Mouse (Mus musculus): Measurements from ENCODE around the gene Ank3. TPM values are rescaled to one million over a fixed set of nuclear protein-coding genes. Genes with fewer than 3 reads are reported as not detected.

Gene Ank3
- polyA plus RNA-seq, 1 experiment from 2014 or later: 70.0 TPM

DNA sequence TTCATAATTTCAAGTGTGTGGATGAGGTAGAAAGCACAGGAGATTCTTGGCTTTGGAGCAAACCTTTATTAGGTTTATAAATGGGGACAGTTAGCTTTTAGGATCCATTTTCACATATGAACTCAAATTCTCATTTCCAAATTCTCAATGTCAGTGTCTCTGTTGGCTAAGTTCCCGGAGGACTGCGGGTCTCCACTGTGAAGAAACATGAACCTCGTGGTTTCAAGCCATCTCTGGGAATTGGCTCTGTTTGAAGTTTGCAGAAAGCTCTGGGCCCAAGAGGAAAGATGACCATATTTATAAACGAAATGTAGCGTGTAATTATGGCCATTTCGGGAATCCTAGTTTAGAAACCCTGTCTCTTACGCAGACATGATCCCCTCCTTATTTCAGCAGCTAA, 32.5 kb downstream of the Ank3 start:
- no peak overlapping the region for H3K4me3 ChIP-seq (ENCODE audit: low read depth, low read length)
- ATAC-seq (ENCODE audit: insufficient read depth, low FRiP score, low TSS enrichment): no peak
- 88% methylated on average over 7 of the region's 7 CpGs for WGBS
- H3K4me2 ChIP-seq (ENCODE audit: low read depth): no peak overlapping the region
- no peaks in the 10 kb centered on the region for H3K36me3 ChIP-seq (ENCODE audit: control insufficient read depth, insufficient read depth, low read length)
- no peaks in the 10 kb centered on the region for H3K27me3 ChIP-seq (ENCODE audit: control insufficient read depth, insufficient read depth, low read length)
- H3K9me3 ChIP-seq (ENCODE audit: control insufficient read depth, low read length): no peaks in the 10 kb centered on the region
- no peaks in the 10 kb centered on the region for H3K4me1 ChIP-seq (ENCODE audit: control insufficient read depth, insufficient read depth, low read length)
- DNase-seq (ENCODE audit: low spot score): no peak
- H3K9ac ChIP-seq (ENCODE audit: low read length): no peak overlapping the region
- no peak overlapping the region for H3K27ac ChIP-seq (ENCODE audit: low read depth, low read length)

DNA sequence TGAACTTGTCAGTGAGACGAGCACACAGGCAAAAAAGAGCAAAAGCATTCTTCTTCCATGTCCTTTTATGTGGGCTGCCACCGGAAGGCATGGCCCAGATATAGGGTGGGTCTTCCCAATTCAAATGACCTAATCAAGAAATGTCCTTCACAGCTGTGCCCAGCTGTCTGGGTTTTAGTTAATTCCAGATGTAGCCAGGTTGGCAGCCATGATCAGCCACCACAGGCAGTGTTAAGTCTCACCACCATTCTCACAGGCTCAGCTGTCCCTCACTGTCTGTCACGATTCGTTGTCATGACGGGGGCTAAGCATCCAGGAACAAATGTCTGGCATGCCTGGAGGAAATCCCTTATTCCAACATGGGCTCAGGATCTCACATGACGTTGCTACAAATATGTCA, 36.6 kb downstream of the Ank3 start:
- H3K4me2 ChIP-seq (ENCODE audit: low read depth): no peak overlapping the region
- no peaks in the 10 kb centered on the region for H3K36me3 ChIP-seq (ENCODE audit: control insufficient read depth, insufficient read depth, low read length)
- H3K27ac ChIP-seq (ENCODE audit: low read depth, low read length): no peak overlapping the region
- no peak overlapping the region for H3K4me3 ChIP-seq (ENCODE audit: low read depth, low read length)
- DNase-seq (ENCODE audit: low spot score): no peak
- 88% methylated on average over 6 of the region's 6 CpGs for WGBS
- no peaks in the 10 kb centered on the region for H3K9me3 ChIP-seq (ENCODE audit: control insufficient read depth, low read length)
- H3K9ac ChIP-seq (ENCODE audit: low read length): no peak overlapping the region
- ATAC-seq (ENCODE audit: insufficient read depth, low FRiP score, low TSS enrichment): no peak
- no peaks in the 10 kb centered on the region for H3K27me3 ChIP-seq (ENCODE audit: control insufficient read depth, insufficient read depth, low read length)
- H3K4me1 ChIP-seq (ENCODE audit: control insufficient read depth, insufficient read depth, low read length): no peaks in the 10 kb centered on the region

DNA sequence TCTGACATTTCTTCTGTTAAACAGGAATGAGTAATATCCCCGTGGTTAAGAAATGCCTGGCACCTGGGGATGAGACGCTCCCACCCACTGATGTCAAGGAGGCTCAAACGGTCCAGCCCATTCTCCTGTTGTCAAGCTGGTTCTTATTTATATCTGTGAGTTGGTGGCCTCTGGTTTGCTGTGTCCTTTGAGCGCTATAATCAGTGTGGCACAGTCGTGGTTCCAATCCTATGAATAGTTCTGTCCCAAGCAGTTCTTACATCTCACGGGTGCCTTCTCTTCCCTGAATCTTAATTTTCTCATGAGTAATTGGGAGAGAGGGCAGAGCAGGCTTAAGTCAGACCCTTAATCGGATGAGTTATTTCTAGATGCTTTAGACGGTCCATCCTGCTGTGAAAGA, 40.9 kb downstream of the Ank3 start:
- 82% methylated on average over 8 of the region's 8 CpGs for WGBS
- Histone ChIP-seq H3K9me3 (ENCODE audit: control insufficient read depth, low read length) (no peaks in the 10 kb centered on the region), H3K4me1 (ENCODE audit: control insufficient read depth, insufficient read depth, low read length) (no peaks in the 10 kb centered on the region), H3K4me2 (ENCODE audit: low read depth) (no peak overlapping the region), H3K27ac (ENCODE audit: low read depth, low read length) (no peak overlapping the region), H3K4me3 (ENCODE audit: low read depth, low read length) (no peak overlapping the region), H3K27me3 (ENCODE audit: control insufficient read depth, insufficient read depth, low read length) (no peaks in the 10 kb centered on the region), H3K36me3 (ENCODE audit: control insufficient read depth, insufficient read depth, low read length) (no peaks in the 10 kb centered on the region), H3K9ac (ENCODE audit: low read length) (no peak overlapping the region)
- no peak for ATAC-seq (ENCODE audit: insufficient read depth, low FRiP score, low TSS enrichment)
- no peak for DNase-seq (ENCODE audit: low spot score)

DNA sequence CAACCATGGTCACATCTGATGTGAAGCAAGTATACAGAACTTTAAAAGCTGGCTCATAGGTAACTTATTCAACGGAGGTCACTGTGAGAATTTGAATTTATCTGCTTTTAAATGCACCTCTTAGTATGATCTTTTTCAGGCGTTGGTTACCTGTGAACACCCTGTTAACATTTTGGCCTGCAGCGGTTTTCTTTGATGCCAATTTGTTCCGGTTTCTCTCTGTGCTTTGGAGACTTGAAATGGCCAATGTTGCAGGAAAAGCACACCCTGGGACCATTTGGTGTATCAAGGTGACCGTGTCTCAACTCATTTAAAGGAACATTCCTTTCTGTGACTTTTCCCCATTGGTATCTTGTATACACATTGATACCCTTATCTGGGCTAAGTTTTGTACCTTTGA, 46.0 kb downstream of the Ank3 start:
- H3K27me3 ChIP-seq (ENCODE audit: control insufficient read depth, insufficient read depth, low read length): no peaks in the 10 kb centered on the region
- H3K4me3 ChIP-seq (ENCODE audit: low read depth, low read length): no peak overlapping the region
- no peak overlapping the region for H3K9ac ChIP-seq (ENCODE audit: low read length)
- WGBS: 77% methylated on average over 5 of the region's 5 CpGs
- ATAC-seq (ENCODE audit: insufficient read depth, low FRiP score, low TSS enrichment) (no peak), DNase-seq (ENCODE audit: low spot score) (no peak)
- no peaks in the 10 kb centered on the region for H3K36me3 ChIP-seq (ENCODE audit: control insufficient read depth, insufficient read depth, low read length)
- H3K4me1 ChIP-seq (ENCODE audit: control insufficient read depth, insufficient read depth, low read length): no peaks in the 10 kb centered on the region
- H3K4me2 ChIP-seq (ENCODE audit: low read depth): no peak overlapping the region
- H3K27ac ChIP-seq (ENCODE audit: low read depth, low read length): no peak overlapping the region
- no peaks in the 10 kb centered on the region for H3K9me3 ChIP-seq (ENCODE audit: control insufficient read depth, low read length)

DNA sequence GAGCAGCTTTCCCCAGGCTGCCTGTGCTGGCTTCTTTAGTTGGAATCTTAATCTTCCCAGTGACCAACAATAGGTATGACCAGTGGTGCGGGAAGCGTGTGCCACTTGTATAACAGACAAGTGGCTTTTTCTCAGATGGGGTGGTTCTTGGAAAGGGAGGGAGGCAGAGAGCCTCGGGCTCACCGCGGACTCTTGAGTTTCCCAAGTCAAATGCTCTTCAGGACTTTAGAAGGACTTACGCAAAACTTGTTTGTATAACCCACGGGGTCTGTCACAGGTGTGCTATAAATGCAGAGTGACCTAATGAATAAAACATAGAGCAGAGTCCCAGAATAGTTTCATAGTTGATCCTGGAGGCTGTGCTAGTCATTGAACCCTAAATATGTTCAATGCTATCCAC, 47.4 kb downstream of the Ank3 start:
- H3K4me2 ChIP-seq (ENCODE audit: low read depth): no peak overlapping the region
- H3K27me3 ChIP-seq (ENCODE audit: control insufficient read depth, insufficient read depth, low read length): no peaks in the 10 kb centered on the region
- no peaks in the 10 kb centered on the region for H3K9me3 ChIP-seq (ENCODE audit: control insufficient read depth, low read length)
- H3K4me1 ChIP-seq (ENCODE audit: control insufficient read depth, insufficient read depth, low read length): no peaks in the 10 kb centered on the region
- WGBS: 86% methylated on average over 7 of the region's 7 CpGs
- no peak overlapping the region for H3K9ac ChIP-seq (ENCODE audit: low read length)
- H3K27ac ChIP-seq (ENCODE audit: low read depth, low read length): no peak overlapping the region
- DNase-seq (ENCODE audit: low spot score) (no peak), ATAC-seq (ENCODE audit: insufficient read depth, low FRiP score, low TSS enrichment) (no peak)
- no peaks in the 10 kb centered on the region for H3K36me3 ChIP-seq (ENCODE audit: control insufficient read depth, insufficient read depth, low read length)
- no peak overlapping the region for H3K4me3 ChIP-seq (ENCODE audit: low read depth, low read length)

DNA sequence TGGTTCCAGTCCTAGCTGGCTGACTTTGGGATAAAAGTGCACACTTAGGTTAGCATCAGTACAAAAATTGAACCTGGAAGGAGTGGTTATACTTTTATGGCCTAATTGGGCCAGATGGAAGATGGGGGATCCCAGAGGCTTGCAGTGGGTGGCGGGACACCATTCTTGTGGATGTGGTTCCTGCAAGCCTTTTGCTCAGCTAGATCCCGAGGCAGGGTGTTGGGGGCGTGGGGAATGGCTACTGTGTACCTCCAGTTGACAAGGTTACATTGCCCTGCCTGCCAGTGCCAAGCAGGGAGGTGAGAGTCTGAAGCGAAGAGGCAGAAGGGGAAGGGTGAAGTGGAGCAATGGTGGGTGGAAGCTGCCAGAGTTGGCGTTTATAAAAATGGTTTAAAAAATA, 48.0 kb downstream of the Ank3 start:
- no peaks in the 10 kb centered on the region for H3K27me3 ChIP-seq (ENCODE audit: control insufficient read depth, insufficient read depth, low read length)
- no peaks in the 10 kb centered on the region for H3K36me3 ChIP-seq (ENCODE audit: control insufficient read depth, insufficient read depth, low read length)
- no peaks in the 10 kb centered on the region for H3K9me3 ChIP-seq (ENCODE audit: control insufficient read depth, low read length)
- no peak overlapping the region for H3K9ac ChIP-seq (ENCODE audit: low read length)
- ATAC-seq (ENCODE audit: insufficient read depth, low FRiP score, low TSS enrichment) (no peak), DNase-seq (ENCODE audit: low spot score) (no peak)
- no peak overlapping the region for H3K4me3 ChIP-seq (ENCODE audit: low read depth, low read length)
- no peaks in the 10 kb centered on the region for H3K4me1 ChIP-seq (ENCODE audit: control insufficient read depth, insufficient read depth, low read length)
- H3K27ac ChIP-seq (ENCODE audit: low read depth, low read length): no peak overlapping the region
- 78% methylated on average over 5 of the region's 5 CpGs for WGBS
- no peak overlapping the region for H3K4me2 ChIP-seq (ENCODE audit: low read depth)

DNA sequence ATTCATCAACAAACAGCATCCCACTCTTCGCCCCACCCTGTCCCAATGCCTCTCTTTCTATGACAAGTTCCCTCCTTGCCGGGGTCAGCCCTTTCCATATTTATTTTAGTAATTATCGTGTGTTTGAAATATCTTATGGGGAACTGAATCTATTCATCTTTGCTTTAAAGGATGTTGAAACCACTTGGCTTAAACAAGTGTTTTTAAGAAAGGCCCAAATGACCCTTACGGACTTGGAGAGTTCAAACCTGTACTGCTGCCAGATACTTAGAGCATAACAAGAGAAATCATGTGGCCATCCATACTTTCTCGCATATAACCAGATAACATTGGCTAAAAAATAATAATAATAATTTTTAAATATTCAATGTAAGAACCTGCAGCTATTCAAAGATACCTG, 48.7 kb downstream of the Ank3 start:
- Histone ChIP-seq H3K9me3 (ENCODE audit: control insufficient read depth, low read length) (no peaks in the 10 kb centered on the region), H3K9ac (ENCODE audit: low read length) (no peak overlapping the region), H3K4me3 (ENCODE audit: low read depth, low read length) (no peak overlapping the region), H3K27me3 (ENCODE audit: control insufficient read depth, insufficient read depth, low read length) (no peaks in the 10 kb centered on the region), H3K4me1 (ENCODE audit: control insufficient read depth, insufficient read depth, low read length) (no peaks in the 10 kb centered on the region), H3K4me2 (ENCODE audit: low read depth) (no peak overlapping the region), H3K27ac (ENCODE audit: low read depth, low read length) (no peak overlapping the region), H3K36me3 (ENCODE audit: control insufficient read depth, insufficient read depth, low read length) (no peaks in the 10 kb centered on the region)
- ATAC-seq (ENCODE audit: insufficient read depth, low FRiP score, low TSS enrichment) (no peak), DNase-seq (ENCODE audit: low spot score) (no peak)
- WGBS: 95% methylated on average over 5 of the region's 5 CpGs

DNA sequence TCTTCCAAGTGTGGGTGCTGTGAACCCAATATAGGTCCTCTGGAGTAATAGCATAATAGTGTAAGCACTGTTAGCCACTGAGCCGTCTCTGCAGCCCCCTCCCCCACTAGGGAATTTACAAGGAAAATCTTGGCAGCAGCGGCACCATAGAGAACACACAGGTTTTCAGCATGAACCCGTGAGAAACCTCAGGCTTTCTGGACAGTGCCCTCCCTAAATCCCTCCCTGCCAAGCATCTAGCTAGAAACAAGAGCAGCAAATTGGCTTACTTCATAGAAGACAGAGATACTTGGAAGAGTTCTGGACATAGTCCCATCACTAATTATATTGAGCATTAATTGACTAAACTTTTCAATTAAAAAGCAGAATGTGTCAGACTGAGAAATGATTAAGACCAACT, 49.6 kb downstream of the Ank3 start:
- Histone ChIP-seq H3K4me2 (ENCODE audit: low read depth) (no peak overlapping the region), H3K27me3 (ENCODE audit: control insufficient read depth, insufficient read depth, low read length) (no peaks in the 10 kb centered on the region), H3K4me1 (ENCODE audit: control insufficient read depth, insufficient read depth, low read length) (no peaks in the 10 kb centered on the region), H3K9ac (ENCODE audit: low read length) (no peak overlapping the region), H3K4me3 (ENCODE audit: low read depth, low read length) (no peak overlapping the region), H3K27ac (ENCODE audit: low read depth, low read length) (no peak overlapping the region), H3K36me3 (ENCODE audit: control insufficient read depth, insufficient read depth, low read length) (no peaks in the 10 kb centered on the region), H3K9me3 (ENCODE audit: control insufficient read depth, low read length) (no peaks in the 10 kb centered on the region)
- DNase-seq (ENCODE audit: low spot score) (no peak), ATAC-seq (ENCODE audit: insufficient read depth, low FRiP score, low TSS enrichment) (no peak)
- 72% methylated on average over 3 of the region's 3 CpGs for WGBS

DNA sequence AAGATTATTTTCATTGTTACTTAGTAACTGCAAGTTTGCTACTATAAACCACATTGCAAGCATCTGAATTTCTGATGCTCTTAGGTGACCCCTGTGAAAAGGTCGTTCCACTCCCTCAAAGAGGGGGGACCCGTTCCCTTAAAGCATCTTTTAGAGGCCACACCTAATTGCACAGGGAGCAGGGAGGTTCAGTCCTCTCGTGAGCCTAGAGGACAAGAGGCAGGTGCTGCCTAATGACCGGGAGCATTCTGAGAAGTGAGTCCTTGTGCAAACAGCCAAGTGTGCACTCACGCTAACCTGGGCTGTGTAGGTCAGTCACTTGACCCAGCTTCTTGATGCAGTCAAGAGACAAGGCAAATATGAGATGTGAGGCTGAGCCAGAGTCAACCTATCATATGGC, 52.4 kb downstream of the Ank3 start:
- Histone ChIP-seq H3K36me3 (ENCODE audit: control insufficient read depth, insufficient read depth, low read length) (no peaks in the 10 kb centered on the region), H3K4me3 (ENCODE audit: low read depth, low read length) (no peak overlapping the region), H3K27ac (ENCODE audit: low read depth, low read length) (no peak overlapping the region), H3K4me2 (ENCODE audit: low read depth) (no peak overlapping the region), H3K4me1 (ENCODE audit: control insufficient read depth, insufficient read depth, low read length) (no peaks in the 10 kb centered on the region), H3K27me3 (ENCODE audit: control insufficient read depth, insufficient read depth, low read length) (no peaks in the 10 kb centered on the region), H3K9ac (ENCODE audit: low read length) (no peak overlapping the region), H3K9me3 (ENCODE audit: control insufficient read depth, low read length) (no peaks in the 10 kb centered on the region)
- DNase-seq (ENCODE audit: low spot score): no peak
- ATAC-seq (ENCODE audit: insufficient read depth, low FRiP score, low TSS enrichment): no peak
- 69% methylated on average over 5 of the region's 5 CpGs for WGBS

Data from neural tube, embryonic 11.5 days (tissue).